Mouse (Mus musculus) ovary, postnatal 36 days (tissue): ENCODE results near the gene Lrwd1.
A peak's percentile ranks its signal among the peaks of the same experiment; 100 is the strongest.

Source experiments
- DNase-seq: peaks from one replicate; pipeline ENCODE4 v3.0.0; 2022; ENCODE audit warnings: low spot score, mixed read lengths

The Lrwd1 gene

GRCm38 (mm10) chr5:136091927-136092326, 43.9 kb downstream of the Lrwd1 start:
- DNase-seq: no peak

GRCm38 (mm10) chr5:136088821-136089575, 46.9 kb downstream of the Lrwd1 start:
- DNase-seq: no peak

GRCm38 (mm10) chr5:136086290-136086689, 49.6 kb downstream of the Lrwd1 start:
- no peak for DNase-seq

- peak; percentile 59 for DNase-seq
These were observed 50.8 kb downstream of the Lrwd1 start for GRCm38 (mm10) chr5:136084891-136085651.

- peak; percentile 23 for DNase-seq
These were observed 51.6 kb downstream of the Lrwd1 start for GRCm38 (mm10) chr5:136084144-136084881.

GRCm38 (mm10) chr5:136083669-136084107, 52.2 kb downstream of the Lrwd1 start, which contains the start of gene Rasa4:
TSS of gene Rasa4 (plus strand) at chr5:136083916.
- peak; percentile 93 for DNase-seq

- DNase-seq: no peak
These were observed 53.5 kb downstream of the Lrwd1 start for GRCm38 (mm10) chr5:136082345-136082744.

- DNase-seq: no peak
These were observed 57.7 kb downstream of the Lrwd1 start for GRCm38 (mm10) chr5:136078136-136078535.

GRCm38 (mm10) chr5:136077001-136077550, 58.8 kb downstream of the Lrwd1 start:
- DNase-seq: no peak

GRCm38 (mm10) chr5:136076284-136076683, 59.6 kb downstream of the Lrwd1 start:
- DNase-seq: no peak

GRCm38 (mm10) chr5:136075076-136075475, 60.8 kb downstream of the Lrwd1 start:
- DNase-seq: no peak

- DNase-seq: no peak
These were observed 62.3 kb downstream of the Lrwd1 start for GRCm38 (mm10) chr5:136073526-136073925.

GRCm38 (mm10) chr5:136073051-136073450, 62.8 kb downstream of the Lrwd1 start:
- no peak for DNase-seq
